Mouse (Mus musculus) adrenal gland, adult (tissue): Measurements from ENCODE around the gene Auts2.
A peak's percentile ranks its signal among the peaks of the same experiment; 100 is the strongest.

Source experiments
- DNase-seq, 2 experiments: peaks; one replicate each; pipeline ENCODE4 v3.0.0; 2022 to 2023; ENCODE audit warnings: low spot score in 1 of 2; ENCODE audit not compliant: inconsistent age in 2 of 2

Gene Auts2

DNA sequence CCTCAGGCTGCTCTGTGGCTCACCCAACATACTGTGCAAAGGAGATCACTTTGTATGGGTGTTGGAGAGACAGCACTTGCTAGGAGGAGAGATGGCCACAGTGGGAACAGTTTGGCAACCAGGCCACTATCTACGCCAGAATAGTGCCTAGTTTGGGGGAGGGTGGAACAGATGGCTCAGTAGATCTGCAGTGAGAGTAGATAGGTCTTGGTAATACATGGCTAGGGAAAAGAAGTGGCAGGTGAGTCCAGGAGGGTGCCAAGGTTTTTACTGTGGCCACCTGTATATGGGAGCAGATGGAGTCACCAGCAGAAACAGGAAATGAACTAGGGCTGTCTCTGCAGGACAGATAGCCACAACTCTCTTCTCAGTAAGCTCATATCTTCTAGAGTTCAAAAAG is 770.5 kb downstream of the Auts2 start:
- DNase-seq, result no peak

- DNase-seq, result no peak
Measured at GRCm38 (mm10) chr5:131769273-131769672, 773.9 kb downstream of the Auts2 start.

- DNase-seq, result no peak
Measured at GRCm38 (mm10) chr5:131767699-131768264, 775.4 kb downstream of the Auts2 start.

DNA sequence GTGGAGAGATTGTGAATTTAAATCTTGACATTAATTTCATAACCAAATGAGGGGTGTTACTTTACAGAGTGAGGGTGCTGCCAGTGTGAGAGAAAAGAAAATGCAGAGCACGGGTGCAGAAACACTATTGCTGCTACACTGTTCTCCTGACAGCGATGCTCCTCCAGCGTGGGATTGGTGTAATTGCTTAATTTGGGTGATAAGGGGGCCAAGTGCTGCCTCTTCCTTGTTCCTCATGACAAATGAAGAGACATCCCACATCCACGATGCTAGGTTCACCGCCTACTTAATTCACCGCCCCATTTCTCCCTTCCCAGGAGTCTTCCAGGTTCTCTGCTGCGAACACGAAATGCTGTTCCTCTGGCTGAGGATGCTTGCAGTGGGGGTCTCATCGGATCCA is 776.0 kb downstream of the Auts2 start:
- DNase-seq, result no peak

- DNase-seq, result no peak
Measured at GRCm38 (mm10) chr5:131759432-131759831, 783.7 kb downstream of the Auts2 start.

GRCm38 (mm10) chr5:131750330-131750729 is 792.8 kb downstream of the Auts2 start:
- peak in 1 of 2 experiments; percentile 27 for DNase-seq

DNA sequence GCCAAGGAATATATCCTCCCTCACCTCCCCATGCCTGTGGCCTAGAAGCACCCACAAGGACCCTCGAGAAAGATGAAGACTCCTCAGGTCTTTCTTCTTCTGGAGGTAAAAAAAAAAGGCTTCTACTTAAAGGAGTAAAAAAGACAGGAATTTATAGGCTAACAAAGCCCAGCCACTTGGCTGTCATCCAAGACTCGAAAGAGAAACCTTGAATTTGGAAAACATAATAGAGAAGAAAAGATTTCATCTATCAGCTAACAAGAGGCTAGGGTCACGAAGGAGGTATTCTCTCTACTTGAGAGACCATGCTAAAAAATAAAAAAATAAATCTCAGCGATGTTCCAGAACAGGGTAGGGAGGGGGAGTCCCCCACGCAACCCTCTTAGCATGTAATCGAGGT is 793.9 kb downstream of the Auts2 start:
- peak; percentile 16 to 75 for DNase-seq

DNA sequence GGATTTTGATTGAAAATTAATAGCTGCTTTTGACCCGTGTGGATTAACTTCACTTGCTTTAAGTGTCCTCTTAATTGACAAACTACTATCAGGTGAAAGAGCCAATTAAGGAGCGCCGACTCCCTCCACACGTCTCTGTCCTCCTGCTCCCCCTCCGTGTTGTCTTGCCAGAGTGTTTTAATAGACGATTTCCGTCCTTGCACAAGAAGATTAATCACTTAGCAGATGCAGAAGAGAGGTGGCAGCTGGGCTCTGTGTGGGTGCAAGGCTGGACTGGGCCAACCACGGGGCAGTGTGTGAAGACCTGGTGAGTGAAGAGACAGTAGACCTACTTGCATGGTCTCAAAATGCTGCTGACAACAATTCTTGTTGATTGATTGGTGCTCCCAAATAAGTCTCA is 800.1 kb downstream of the Auts2 start:
- no peak for DNase-seq

GRCm38 (mm10) chr5:131737476-131737875 is 805.7 kb downstream of the Auts2 start:
- no peak for DNase-seq

DNA sequence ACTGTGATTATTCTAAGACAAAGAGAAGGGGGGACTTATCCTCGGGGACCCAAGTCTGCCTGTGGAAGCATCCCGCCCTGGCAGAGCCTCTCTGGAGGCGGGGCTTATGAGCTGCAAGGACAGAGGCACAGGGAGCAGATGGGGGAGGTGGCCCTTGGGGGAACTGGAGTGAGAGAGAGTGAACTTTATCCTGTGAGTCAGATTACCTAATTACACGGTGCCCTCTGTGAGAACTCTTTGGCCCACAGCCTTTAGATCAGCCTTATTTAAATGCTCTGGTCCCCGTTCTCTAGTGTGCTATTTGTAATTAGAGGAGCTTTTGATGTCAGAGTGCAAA is 809.9 kb downstream of the Auts2 start:
- peak; percentile 75 to 81 for DNase-seq

DNA sequence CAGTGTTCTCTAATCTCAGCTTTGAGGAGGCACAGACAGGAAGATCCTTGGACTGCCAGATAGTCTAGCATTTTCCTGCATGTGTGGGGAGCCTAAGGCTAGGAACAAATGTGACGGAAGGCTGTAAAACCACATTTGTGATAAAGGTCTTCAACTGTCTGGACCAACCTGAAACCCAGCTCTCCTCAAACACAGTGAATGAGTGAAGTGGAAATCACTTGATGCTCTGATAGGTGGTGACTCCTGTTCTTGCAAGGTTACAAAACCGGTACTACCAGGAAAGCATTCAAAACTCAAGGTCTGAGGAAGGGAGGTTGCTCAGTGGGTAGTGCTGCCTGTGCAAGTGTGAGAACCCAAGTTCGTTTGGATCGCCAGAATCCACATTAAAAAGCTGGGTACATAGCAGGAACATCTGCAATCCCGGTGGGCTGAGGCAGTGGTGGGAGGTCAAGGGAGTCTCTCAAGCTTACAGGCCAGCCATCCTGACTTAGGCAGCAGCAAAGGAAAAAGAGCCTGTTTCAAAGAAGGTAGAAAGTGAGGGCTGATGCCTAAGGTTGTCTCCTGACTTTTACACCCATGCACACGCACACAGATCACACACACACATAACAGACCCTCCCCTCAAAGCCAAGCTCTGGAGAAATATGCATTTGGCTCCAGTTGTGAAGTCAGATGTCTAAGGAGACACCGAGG is 810.4 kb downstream of the Auts2 start:
- peak in 1 of 2 experiments; percentile 41 for DNase-seq

DNA sequence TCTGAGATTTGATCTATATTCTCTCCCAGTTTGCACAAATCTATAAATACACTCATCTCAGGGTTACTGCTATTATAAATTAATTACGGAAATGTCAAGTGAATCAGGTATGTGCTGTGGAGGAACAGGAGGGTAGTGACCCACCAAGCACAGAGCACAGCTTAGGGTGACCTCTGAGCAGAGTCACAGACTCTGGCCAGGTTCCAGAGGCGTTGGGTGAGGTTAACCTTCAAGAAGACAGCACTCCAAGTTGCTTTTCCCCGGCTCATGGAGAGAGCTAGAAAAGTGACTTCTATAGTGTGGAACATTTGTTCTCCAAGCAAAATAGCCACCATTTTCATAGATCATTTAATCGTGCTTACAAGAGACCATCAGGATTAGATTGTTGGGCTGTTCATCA is 813.7 kb downstream of the Auts2 start:
- DNase-seq, result peak; percentile 66 to 81

- peak; percentile 20 to 52 for DNase-seq
Measured at GRCm38 (mm10) chr5:131727909-131728308, 815.2 kb downstream of the Auts2 start.

DNA sequence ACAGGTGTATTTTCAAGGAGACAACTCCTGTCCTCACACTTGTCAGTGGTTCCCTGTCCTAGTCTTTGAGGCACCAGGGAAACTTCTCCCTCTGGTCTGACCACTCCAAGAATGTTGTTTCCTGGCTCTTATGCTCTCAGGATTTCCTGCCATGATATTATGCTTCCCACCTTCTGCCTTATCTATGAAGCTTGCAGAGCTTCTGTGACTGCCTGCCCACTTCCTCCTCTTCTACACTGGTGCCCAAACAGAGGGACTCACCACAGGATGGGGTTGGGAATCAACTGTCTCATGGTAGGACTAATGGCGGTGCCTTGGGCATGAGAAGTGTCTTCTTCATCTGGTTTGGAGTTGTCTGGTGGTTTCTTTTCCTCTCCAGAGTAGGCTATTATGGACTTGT is 818.6 kb downstream of the Auts2 start:
- DNase-seq, result no peak

DNA sequence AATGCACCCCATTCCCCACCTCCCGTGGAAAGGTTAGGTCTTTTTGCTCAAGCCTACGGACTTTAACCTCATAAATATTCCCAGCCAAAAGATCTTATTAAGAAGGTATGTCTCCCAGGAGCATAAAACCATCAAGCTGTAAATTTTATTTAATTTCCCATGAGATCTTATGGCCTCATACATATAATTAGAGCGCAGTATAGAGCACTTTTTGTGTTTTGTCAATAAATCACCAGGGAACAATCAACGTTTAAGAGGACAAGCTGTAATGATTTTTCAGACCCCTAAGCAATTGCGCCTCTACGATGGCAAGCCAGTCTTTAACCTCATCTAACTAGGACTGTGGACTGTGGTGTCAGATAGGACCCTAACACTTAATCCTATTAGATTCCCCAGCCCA is 820.4 kb downstream of the Auts2 start:
- DNase-seq, result no peak

- no peak for DNase-seq
Measured at GRCm38 (mm10) chr5:131722361-131722760, 820.8 kb downstream of the Auts2 start.

GRCm38 (mm10) chr5:131718013-131718412 is 825.1 kb downstream of the Auts2 start:
- DNase-seq, result no peak

DNA sequence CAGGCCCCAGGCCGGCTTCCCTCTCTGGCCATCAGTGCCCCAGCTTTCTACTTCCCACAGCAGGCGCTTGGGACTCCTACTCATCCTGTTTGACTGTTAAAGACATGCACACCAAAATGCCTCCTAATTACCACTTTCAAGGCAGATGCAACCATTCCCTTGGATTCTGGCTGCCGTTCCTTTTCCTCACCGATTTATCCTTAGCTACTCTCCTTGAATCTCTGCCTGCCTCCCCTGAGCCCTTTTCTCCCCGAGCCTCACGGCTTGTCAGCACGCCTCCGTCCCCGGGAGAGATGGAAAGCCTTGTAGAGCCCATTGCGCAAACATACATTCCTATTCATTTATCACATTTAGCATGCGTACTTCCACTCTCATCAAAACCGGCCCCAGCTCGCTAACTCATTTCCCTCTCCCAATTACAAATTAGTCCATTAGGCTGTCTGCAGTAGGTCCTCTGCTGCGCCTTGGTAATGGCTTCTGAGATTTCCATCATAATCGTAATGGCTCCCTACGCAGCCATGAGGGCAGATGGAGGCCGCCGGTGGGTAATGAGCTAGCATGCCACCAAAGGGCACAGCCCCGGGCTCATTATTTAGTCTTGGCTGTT is 825.7 kb downstream of the Auts2 start:
- DNase-seq, result no peak

DNA sequence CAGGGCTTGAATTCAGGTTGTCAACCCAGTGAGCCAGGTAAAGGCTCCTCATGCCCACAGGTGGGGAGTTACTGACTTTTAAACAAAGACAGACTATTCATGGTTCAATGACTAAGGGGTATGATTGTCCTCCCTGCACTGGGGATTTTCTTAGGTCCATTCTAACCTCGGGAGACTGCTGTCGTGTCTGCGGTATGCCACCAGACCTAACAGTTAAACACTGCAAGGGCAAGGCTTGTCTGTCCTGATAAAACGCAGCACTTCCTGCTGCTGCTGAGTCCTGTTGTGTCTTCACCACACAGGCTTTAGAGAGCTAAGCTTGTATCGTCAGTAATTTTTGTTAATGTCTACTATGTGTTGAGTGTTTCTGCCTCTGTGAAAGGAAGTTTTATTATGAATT is 828.2 kb downstream of the Auts2 start:
- no peak for DNase-seq

DNA sequence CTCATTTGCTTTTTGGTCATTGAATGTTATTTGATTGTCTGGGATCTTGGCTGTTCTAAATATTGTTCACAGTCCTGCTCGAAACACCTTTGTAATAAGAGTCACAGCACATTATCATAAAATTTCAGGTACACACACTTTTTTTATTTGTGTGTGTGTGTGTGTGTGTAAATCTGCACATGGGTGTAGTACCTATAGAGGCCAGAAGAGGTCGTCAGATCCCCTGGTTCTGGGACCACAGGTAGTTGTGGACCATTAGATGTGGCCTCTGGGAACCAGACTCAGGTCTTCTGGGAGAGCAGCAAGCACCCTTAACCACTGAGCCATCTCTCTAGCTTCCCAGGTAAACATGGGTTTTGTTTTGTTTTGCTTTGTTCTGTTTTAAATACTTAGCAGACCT is 830.7 kb downstream of the Auts2 start:
- DNase-seq, result no peak

DNA sequence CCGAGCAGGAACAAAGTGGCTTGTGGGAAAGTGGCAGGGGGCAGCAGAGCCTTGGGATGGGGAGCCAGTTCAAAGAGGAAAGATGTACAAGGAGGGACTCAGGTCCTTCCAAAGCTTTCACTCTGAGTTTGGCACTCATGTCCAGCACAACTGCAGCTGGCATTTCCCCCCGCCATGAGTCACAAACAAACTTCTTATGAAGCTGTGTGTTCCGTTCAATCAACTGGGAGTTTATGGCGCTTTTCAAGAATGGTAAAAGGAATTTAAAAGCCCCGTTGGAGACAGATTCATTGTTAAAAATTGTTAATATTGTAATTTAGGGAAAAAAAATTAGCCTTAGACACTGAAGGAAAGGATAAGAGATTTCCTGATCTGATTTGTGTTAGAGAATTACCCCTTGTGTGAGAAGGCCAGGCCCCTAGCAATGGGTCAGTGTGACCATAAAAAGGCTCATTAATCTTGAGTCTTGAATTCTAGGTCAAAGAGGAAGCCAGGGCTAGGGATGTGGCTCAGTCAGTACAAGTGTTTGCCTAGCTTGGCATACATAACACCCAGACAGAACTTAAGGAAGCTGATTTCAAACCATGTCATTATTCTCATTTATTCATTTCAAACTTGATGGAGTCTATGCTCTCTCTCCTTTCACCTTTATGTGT is 831.5 kb downstream of the Auts2 start:
- peak; percentile 38 to 68 for DNase-seq
